10 mouse cellular contexts compared by ENCODE assay signal in the genomic region with DNA sequence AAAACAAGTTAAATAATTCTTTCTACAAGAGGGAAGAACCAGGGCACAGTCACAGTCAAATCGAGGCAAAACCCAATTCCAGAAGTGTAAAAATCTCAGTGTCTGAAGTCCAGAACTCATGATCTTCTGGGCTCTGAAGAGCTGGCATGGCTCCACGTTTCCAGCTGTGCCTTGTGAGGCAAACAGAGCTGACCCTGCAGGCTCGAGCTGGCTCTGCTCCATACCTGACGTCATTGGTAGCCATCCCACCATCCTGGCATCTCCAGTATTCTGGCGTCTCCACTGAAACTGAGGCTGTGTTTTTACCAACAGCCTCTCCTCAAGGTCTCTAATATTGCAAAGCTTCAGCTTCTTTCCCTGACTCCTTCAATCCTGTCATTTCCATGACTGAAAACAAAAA.
DNase-seq lines count a peak whose midpoint lies in the region; TF ChIP-seq lines count a peak whose summit lies in the region.
"Had no signal": no experiment of that assay in that cellular context is flagged by ENCODE, and none has a peak within 500 bp of the region (broad histone marks: within the 10 kb centered on the region; RNA-seq: fewer than 3 reads in every experiment).

No protein-coding gene starts in this region.

- H3K4me3 ChIP-seq in gastrocnemius, adult 2 months: no peak overlapping the region
- H3K4me3 ChIP-seq: forebrain, embryonic 15.5 days had no signal

- intact Hi-C loops in gastrocnemius, adult 2 months (cut with DNase I): no loop called here
- intact Hi-C loops in heart, postnatal 10 days (cut with DNase I): no loop called here

- H3K27ac ChIP-seq in gastrocnemius, adult 2 months: no peak overlapping the region
- H3K27ac ChIP-seq: forebrain, embryonic 15.5 days had no signal

- DNase-seq in gastrocnemius, adult 2 months: peak; percentile 55
- DNase-seq in gastrocnemius, adult 18-20 months (ENCODE audit: low spot score): no peak
- peak; percentile 48 for DNase-seq in retina, postnatal 1 day
- DNase-seq in retina, embryonic 14.5 days (ENCODE audit: low spot score): no peak
- DNase-seq in heart, postnatal 10 days: peak; percentile 44 to 58
- peak; percentile 17 for DNase-seq in right cerebral cortex, postnatal 4 days
- no peak for DNase-seq in embryo, embryonic 11 days
- no peak for DNase-seq in urinary bladder, adult 2 months (ENCODE audit: low spot score)
- DNase-seq: liver, postnatal 0 days had no signal

- no peak for TF ChIP-seq CTCF in gastrocnemius, adult 2 months (IDR thresholded peaks at IDR 0.05)

Comparison
In these comparisons a context has a peak if more than half of its experiments do, and no peak if none do; other contexts are left out.
1. DNase-seq: peak in gastrocnemius, adult 2 months (single experiment), retina, postnatal 1 day (single experiment), heart, postnatal 10 days (2 of 2) and right cerebral cortex, postnatal 4 days (single experiment); none in gastrocnemius, adult 18-20 months (single experiment), retina, embryonic 14.5 days (single experiment), embryo, embryonic 11 days (single experiment) and urinary bladder, adult 2 months (single experiment).